Mouse (Mus musculus) kidney, adult 9 months (tissue): ENCODE measurements around the gene Tyro3.

ENCODE experiments used
- DNase-seq: peaks from one replicate; pipeline ENCODE4 v3.0.0; 2022

Tyro3 gene

GRCm38 (mm10) chr2:119864484-119864883, 67.0 kb downstream of the Tyro3 start:
- no peak for DNase-seq
